Mouse (Mus musculus) heart, embryonic 10.5 days (tissue): ENCODE measurements at regions not wholly inside any gene's neighbourhood (a gene's known extent, or its start where the extent isn't known, plus 50 kb on each side); places are given as distances from the start of the nearest gene placed in this dataset.
"Not testable (repeated sequence)": the region's sequence is repeated elsewhere in the genome, so short reads cannot be mapped to it uniquely, and the experiment has no call there.

Experiments used
- DNase-seq: peaks from one replicate; pipeline ENCODE4 v3.0.0-alpha.2; 2017; ENCODE audit warnings: low spot score
- H3K27ac ChIP-seq: fragments of 300-500 bp; sonication (generic); 2 replicates; pipeline ENCODE4 v1.5.1; 2016; ENCODE audit warnings: mild to moderate bottlenecking
- H3K27me3 ChIP-seq: fragments of 300-500 bp; sonication (generic); 2 replicates; pipeline ENCODE4 v1.6.1; 2016; ENCODE audit warnings: mild to moderate bottlenecking; ENCODE audit not compliant: poor library complexity, insufficient read depth, severe bottlenecking
- H3K36me3 ChIP-seq: fragments of 300-500 bp; sonication (generic); 2 replicates; pipeline ENCODE4 v1.6.1; 2016; ENCODE audit warnings: mild to moderate bottlenecking, moderate library complexity
- H3K4me1 ChIP-seq: fragments of 300-500 bp; sonication (generic); 2 replicates; pipeline ENCODE4 v1.6.1; 2016; ENCODE audit warnings: mild to moderate bottlenecking
- H3K4me3 ChIP-seq: fragments of 300-500 bp; sonication (generic); 2 replicates; pipeline ENCODE4 v1.5.1; 2016; ENCODE audit warnings: mild to moderate bottlenecking, moderate library complexity
- H3K9me3 ChIP-seq: fragments of 300-500 bp; sonication (generic); 2 replicates; pipeline ENCODE4 v1.6.1; 2016; ENCODE audit warnings: mild to moderate bottlenecking, moderate library complexity
- WGBS: fragments of 180-500 bp; shearing (Covaris S2); methylation state at CpG from one replicate; pipeline ENCODE4 v1.1.7; 2016; 5-methylcytosine and 5-hydroxymethylcytosine counted together

- Histone ChIP-seq H3K36me3 (no peaks in the 10 kb centered on the region), H3K4me3 (no peak overlapping the region), H3K4me1 (no peaks in the 10 kb centered on the region), H3K27ac (no peak overlapping the region), H3K9me3 (no peaks in the 10 kb centered on the region), H3K27me3 (no peaks in the 10 kb centered on the region)
- no peak for DNase-seq
- 85% methylated on average over 8 of the region's 8 CpGs for WGBS
These were observed 162.1 kb upstream of the G2e3 start for GRCm38 (mm10) chr12:51185751-51186150.

DNA sequence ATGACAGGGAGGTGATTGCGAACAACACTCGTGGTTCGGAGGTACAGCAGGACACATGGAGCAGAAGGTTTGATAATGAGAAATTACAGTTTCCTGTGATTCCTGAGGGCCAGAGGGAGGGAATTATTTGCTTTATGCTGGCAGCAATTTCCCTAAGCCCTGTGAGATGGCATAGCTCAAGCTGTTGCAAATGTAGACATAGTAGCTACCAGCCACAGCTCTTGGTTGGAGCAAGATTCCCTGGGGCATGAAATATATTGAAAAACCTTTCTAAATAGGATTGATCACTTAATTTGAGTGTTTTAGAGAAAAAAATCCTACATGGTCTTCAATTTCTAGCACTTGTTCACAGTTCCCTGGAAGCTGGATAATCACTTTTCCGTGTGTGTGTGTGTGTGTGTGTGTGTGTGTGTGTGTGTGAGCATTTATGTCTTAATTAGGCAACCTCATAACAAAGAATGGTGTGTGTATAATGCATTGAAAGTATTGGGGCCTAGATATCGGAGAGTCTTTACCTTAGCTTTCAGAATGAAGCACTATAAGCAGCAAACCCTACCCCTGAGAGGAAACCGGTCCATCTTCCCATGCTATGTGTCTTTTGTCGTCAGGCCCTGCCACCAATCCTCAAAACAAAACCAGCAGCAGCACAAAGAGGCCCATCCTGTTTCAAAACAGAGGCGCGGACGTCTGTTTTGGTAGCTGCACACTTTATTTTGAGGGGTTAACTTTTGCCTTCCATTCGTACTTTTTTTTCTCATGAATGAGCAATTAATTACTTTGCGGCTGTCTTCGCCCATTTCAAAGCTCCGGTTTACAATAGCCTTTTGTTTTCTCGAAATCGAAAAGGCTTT lies 172.7 kb upstream of the G2e3 start:
- Histone ChIP-seq H3K27ac (no peak overlapping the region), H3K4me1 (no peaks in the 10 kb centered on the region), H3K36me3 (no peaks in the 10 kb centered on the region), H3K27me3 (no peaks in the 10 kb centered on the region), H3K4me3 (no peak overlapping the region), H3K9me3 (no peaks in the 10 kb centered on the region)
- WGBS = 75% methylated on average over 16 of the region's 16 CpGs
- no peak for DNase-seq

- DNase-seq = no peak
- WGBS = 85% methylated on average over 7 of the region's 7 CpGs
- Histone ChIP-seq H3K9me3 (no peaks in the 10 kb centered on the region), H3K4me3 (no peak overlapping the region), H3K27ac (no peak overlapping the region), H3K27me3 (no peaks in the 10 kb centered on the region), H3K4me1 (no peaks in the 10 kb centered on the region), H3K36me3 (no peaks in the 10 kb centered on the region)
These were observed 182.7 kb upstream of the G2e3 start for GRCm38 (mm10) chr12:51165186-51165585.

DNA sequence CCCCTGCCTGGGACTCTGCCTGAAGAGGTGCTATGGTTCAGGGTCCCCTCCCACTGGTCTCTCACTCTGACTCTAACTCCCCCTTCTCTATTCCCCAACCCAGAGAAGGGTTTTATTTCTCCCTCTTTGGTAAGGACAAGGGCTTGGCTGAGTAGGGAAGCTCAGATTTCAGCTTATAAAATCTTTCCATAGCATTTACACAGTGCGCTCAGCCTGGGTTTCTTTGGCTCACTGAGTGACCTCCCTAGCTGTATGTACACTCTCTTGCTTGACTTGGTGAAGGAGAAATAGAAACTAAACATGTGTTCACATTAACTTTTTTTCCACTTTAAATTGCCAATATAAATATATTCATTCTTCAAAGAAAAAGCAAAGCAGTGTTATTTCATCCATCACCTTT lies 186.9 kb upstream of the G2e3 start:
- no peak for DNase-seq
- WGBS = 90% methylated on average over 1 of the region's 1 CpGs
- no peaks in the 10 kb centered on the region for H3K9me3 ChIP-seq

DNA sequence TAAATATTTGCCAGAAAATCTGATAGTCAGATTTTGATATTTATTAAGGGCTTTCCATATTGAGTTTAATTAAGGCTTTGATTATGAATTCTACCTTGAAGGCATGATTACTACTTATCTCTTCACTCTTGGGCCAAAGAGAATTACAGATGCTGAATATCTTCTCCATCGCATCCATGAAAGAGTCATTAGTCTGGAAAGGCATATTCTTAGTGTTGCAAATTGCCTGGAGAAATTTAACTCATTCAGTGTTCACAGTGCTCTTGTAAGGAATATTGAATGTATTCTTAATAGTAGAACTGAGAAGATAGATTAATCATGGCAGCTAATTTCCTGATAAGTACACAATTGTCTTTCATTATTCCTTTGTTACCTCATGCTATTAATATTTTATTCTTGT lies 187.7 kb upstream of the G2e3 start:
- Histone ChIP-seq H3K27me3 (no peaks in the 10 kb centered on the region), H3K36me3 (no peaks in the 10 kb centered on the region), H3K27ac (no peak overlapping the region), H3K4me3 (no peak overlapping the region), H3K4me1 (no peaks in the 10 kb centered on the region), H3K9me3 (no peaks in the 10 kb centered on the region)
- WGBS = 88% methylated on average over 1 of the region's 1 CpGs
- no peak for DNase-seq

More for the DNA sequence above, 186.9 kb upstream of the G2e3 start:
- H3K27me3 ChIP-seq = no peaks in the 10 kb centered on the region
- H3K27ac ChIP-seq = no peak overlapping the region
- no peaks in the 10 kb centered on the region for H3K4me1 ChIP-seq
- no peaks in the 10 kb centered on the region for H3K36me3 ChIP-seq
- H3K4me3 ChIP-seq = no peak overlapping the region

- Histone ChIP-seq H3K36me3 (no peaks in the 10 kb centered on the region), H3K9me3 (no peaks in the 10 kb centered on the region), H3K4me3 (no peak overlapping the region), H3K4me1 (no peaks in the 10 kb centered on the region), H3K27me3 (no peaks in the 10 kb centered on the region), H3K27ac (no peak overlapping the region)
- DNase-seq = no peak
- 80% methylated on average over 8 of the region's 8 CpGs for WGBS
These were observed 199.9 kb upstream of the G2e3 start for GRCm38 (mm10) chr12:51147963-51148362.

- no peak overlapping the region for H3K4me3 ChIP-seq
- DNase-seq = no peak
- H3K4me1 ChIP-seq = no peaks in the 10 kb centered on the region
- no peaks in the 10 kb centered on the region for H3K27me3 ChIP-seq
- H3K27ac ChIP-seq = no peak overlapping the region
- H3K36me3 ChIP-seq = no peaks in the 10 kb centered on the region
- no peaks in the 10 kb centered on the region for H3K9me3 ChIP-seq
These were observed 204.0 kb upstream of the G2e3 start for GRCm38 (mm10) chr12:51143840-51144239.

DNA sequence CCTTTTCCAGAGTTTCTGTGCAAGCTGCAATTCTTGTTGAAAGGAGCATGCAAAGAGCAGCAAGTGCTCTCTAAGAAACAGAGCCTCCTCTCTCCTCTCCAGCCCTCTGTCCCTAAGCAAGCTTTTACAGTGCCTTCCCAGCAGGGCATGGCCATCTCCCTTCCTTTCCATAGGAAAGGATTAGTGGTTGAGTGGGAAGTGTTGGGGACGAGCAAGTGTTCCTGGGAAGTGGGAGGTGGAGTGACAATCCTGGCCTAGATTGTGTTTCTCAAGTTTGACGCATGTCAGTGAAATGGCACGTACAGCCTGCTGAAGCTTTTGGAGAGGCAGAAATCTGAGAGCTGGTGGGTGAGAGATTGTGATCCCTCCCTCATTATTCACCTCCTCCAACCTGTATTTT lies 204.7 kb upstream of the G2e3 start:
- Histone ChIP-seq H3K4me3 (no peak overlapping the region), H3K36me3 (no peaks in the 10 kb centered on the region), H3K9me3 (no peaks in the 10 kb centered on the region), H3K4me1 (no peaks in the 10 kb centered on the region), H3K27ac (no peak overlapping the region), H3K27me3 (no peaks in the 10 kb centered on the region)
- 26% methylated on average over 3 of the region's 3 CpGs for WGBS
- no peak for DNase-seq

- not testable (repeated sequence) for DNase-seq, H3K36me3 ChIP-seq, H3K4me3 ChIP-seq, H3K27me3 ChIP-seq, H3K9me3 ChIP-seq, H3K27ac ChIP-seq, H3K4me1 ChIP-seq
- WGBS = 83% methylated on average over 5 of the region's 5 CpGs
These were observed 214.2 kb upstream of the G2e3 start for GRCm38 (mm10) chr12:51133676-51134075.

- H3K27me3 ChIP-seq = no peaks in the 10 kb centered on the region
- H3K4me1 ChIP-seq = no peaks in the 10 kb centered on the region
- H3K36me3 ChIP-seq = no peaks in the 10 kb centered on the region
- H3K27ac ChIP-seq = no peak overlapping the region
- H3K9me3 ChIP-seq = no peaks in the 10 kb centered on the region
- H3K4me3 ChIP-seq = no peak overlapping the region
- DNase-seq = no peak
These were observed 219.6 kb upstream of the G2e3 start for GRCm38 (mm10) chr12:51128274-51128673.

GRCm38 (mm10) chr12:51118781-51119180 lies 229.1 kb upstream of the G2e3 start:
- Histone ChIP-seq H3K27me3 (no peaks in the 10 kb centered on the region), H3K36me3 (no peaks in the 10 kb centered on the region), H3K27ac (no peak overlapping the region), H3K4me1 (no peaks in the 10 kb centered on the region), H3K4me3 (no peak overlapping the region), H3K9me3 (no peaks in the 10 kb centered on the region)
- WGBS = 95% methylated on average over 10 of the region's 10 CpGs
- no peak for DNase-seq

DNA sequence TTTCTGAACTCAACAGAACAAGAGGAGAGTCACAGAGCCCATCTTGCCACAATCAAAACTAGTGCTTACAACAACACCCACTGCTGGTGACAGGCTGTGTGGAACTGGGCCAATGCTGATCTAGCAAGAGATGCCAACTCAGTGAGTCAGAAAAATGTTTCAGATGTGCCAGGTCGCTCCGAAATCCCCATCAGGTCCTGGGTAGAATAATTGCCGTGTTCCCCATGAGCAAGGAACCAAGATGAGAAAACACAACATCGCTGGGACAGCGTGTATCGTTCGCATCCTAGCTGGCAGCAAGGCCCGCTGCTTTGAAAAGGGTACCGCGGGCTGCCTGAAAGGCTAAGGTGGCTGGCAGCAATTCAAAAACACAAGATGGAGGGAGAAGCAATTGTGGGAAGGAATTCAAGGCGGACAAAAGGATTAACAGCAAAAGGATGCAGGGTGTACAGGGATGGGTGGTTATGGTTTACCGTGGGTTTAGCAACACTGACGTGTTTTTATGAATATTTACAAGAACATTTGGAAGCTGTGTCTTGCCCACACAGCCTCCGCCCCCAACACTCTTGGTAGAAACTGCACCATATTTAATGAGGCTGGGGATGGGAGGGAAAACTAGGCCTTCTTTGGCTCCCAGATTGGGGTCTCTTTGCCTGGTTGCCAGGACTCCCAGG lies 229.7 kb upstream of the G2e3 start:
- Histone ChIP-seq H3K4me3 (no peak overlapping the region), H3K9me3 (no peaks in the 10 kb centered on the region), H3K27me3 (no peaks in the 10 kb centered on the region), H3K4me1 (no peaks in the 10 kb centered on the region), H3K27ac (no peak overlapping the region), H3K36me3 (no peaks in the 10 kb centered on the region)
- WGBS = 91% methylated on average over 14 of the region's 14 CpGs
- no peak for DNase-seq

DNA sequence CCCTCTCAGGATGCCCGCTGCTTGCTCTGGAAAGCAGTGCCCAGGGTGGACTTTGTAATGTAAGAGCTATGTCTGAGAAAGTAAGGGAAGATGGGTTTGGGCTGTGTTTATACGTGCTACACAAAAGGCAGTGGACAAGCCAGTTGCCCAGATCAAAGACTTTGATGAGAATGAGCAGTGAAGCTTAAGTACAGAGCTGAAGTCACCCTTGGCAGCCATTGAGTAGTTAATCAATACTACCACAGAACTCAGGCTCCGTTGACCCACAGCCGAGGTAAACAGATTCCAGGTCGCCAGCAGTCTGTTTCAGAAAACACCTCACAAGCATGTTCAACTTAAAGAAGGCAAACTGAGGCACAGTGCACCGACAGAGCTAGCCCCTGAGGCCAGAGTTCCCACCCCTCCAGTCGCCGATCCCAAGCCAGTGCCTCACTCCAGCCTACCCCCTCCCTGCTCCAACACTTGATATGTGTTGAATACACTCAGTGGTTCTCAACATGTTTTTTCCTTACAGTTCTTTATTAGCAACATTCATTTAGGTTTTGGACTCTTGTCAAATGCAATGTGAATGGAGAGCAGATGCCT lies 230.3 kb upstream of the G2e3 start:
- H3K4me1 ChIP-seq = no peaks in the 10 kb centered on the region; the same call in 1 of the 2 replicates
- DNase-seq = no peak
- WGBS = 84% methylated on average over 8 of the region's 8 CpGs
- no peak overlapping the region for H3K4me3 ChIP-seq
- H3K9me3 ChIP-seq = no peaks in the 10 kb centered on the region
- H3K36me3 ChIP-seq = no peaks in the 10 kb centered on the region
- H3K27me3 ChIP-seq = no peaks in the 10 kb centered on the region
- H3K27ac ChIP-seq = no peak overlapping the region
